Mouse (Mus musculus): ENCODE measurements around the gene Siva1.

Siva1 gene

GRCm38 (mm10) chr12:112625700-112626099 is 18.8 kb upstream of the Siva1 start:
- no peak for DNase-seq

GRCm38 (mm10) chr12:112626455-112626854 is 18.0 kb upstream of the Siva1 start:
- DNase-seq, result no peak

- DNase-seq, result no peak
These were observed 17.2 kb upstream of the Siva1 start for GRCm38 (mm10) chr12:112627097-112627881.

- no peak for DNase-seq
These were observed 16.3 kb upstream of the Siva1 start for GRCm38 (mm10) chr12:112628197-112628596.

GRCm38 (mm10) chr12:112628928-112629721 is 15.4 kb upstream of the Siva1 start:
- DNase-seq, result no peak

- no peak for DNase-seq
These were observed 14.4 kb upstream of the Siva1 start for GRCm38 (mm10) chr12:112630029-112630428.

GRCm38 (mm10) chr12:112630796-112631195 is 13.7 kb upstream of the Siva1 start:
- no peak for DNase-seq

GRCm38 (mm10) chr12:112631472-112631871 is 13.0 kb upstream of the Siva1 start:
- no peak for DNase-seq

GRCm38 (mm10) chr12:112632084-112632777 is 12.2 kb upstream of the Siva1 start:
- DNase-seq, result no peak

- DNase-seq, result no peak
These were observed 11.6 kb upstream of the Siva1 start for GRCm38 (mm10) chr12:112632907-112633306.

- DNase-seq, result no peak
These were observed 10.8 kb upstream of the Siva1 start for GRCm38 (mm10) chr12:112633686-112634085.

- no peak for DNase-seq
These were observed 5.0 kb upstream of the Siva1 start for GRCm38 (mm10) chr12:112639526-112639925.

- no peak for DNase-seq
These were observed 1.4 kb upstream of the Siva1 start for GRCm38 (mm10) chr12:112643126-112643525.

- peak in 1 of 2 experiments; percentile 82 for DNase-seq
These were observed 502 bp downstream of the Siva1 start for GRCm38 (mm10) chr12:112644855-112645506.

- no peak for DNase-seq
These were observed 1.7 kb downstream of the Siva1 start for GRCm38 (mm10) chr12:112646139-112646538.

GRCm38 (mm10) chr12:112648081-112648480 is 3.6 kb downstream of the Siva1 start:
- no peak for DNase-seq

GRCm38 (mm10) chr12:112651778-112652439 is 7.4 kb downstream of the Siva1 start:
- no peak for DNase-seq

- DNase-seq, result peak; percentile 94 to 97
These were observed 8.8 kb downstream of the Siva1 start for GRCm38 (mm10) chr12:112653157-112653824.

GRCm38 (mm10) chr12:112654076-112654475 is 9.6 kb downstream of the Siva1 start:
- no peak for DNase-seq

- DNase-seq, result peak; percentile 76 to 77
These were observed 14.1 kb downstream of the Siva1 start for GRCm38 (mm10) chr12:112658619-112659018.

- peak; percentile 82 to 93 for DNase-seq
These were observed 14.6 kb downstream of the Siva1 start for GRCm38 (mm10) chr12:112659109-112659508.

Measured in cerebellum, postnatal 14 days (tissue).